Mouse (Mus musculus): ENCODE data around the gene Tha1.

The Tha1 gene

GRCm38 (mm10) chr11:117824060-117824969, 49.0 kb downstream of the Tha1 start:
- DNase-seq: peak; percentile 83

GRCm38 (mm10) chr11:117823411-117823810, 49.9 kb downstream of the Tha1 start:
- no peak for DNase-seq

- no peak for DNase-seq
Observed at GRCm38 (mm10) chr11:117822728-117823241, 50.5 kb downstream of the Tha1 start.

- no peak for DNase-seq
Observed at GRCm38 (mm10) chr11:117821868-117822267, 51.4 kb downstream of the Tha1 start.

GRCm38 (mm10) chr11:117820173-117820572, 53.1 kb downstream of the Tha1 start:
- no peak for DNase-seq

GRCm38 (mm10) chr11:117819095-117819494, 54.2 kb downstream of the Tha1 start:
- no peak for DNase-seq
